Mouse (Mus musculus) thymus, adult 2 months (tissue): ENCODE results near the gene Zfp292.

Experiments
- CTCF ChIP-seq: fragments of 200-500 bp; IDR thresholded peaks from 2 replicates; pipeline ENCODE4 v1.5.1; 2012; ENCODE audit warnings: mild to moderate bottlenecking, control low read depth, low read length, moderate library complexity, borderline replicate concordance; ENCODE audit not compliant: control insufficient read depth, poor library complexity, insufficient read depth; ENCODE audit errors: extremely low read depth
- POLR2A ChIP-seq: fragments of 200-500 bp; IDR thresholded peaks from 2 replicates; pipeline ENCODE4 v1.6.1; 2012; ENCODE audit warnings: mild to moderate bottlenecking, low read length, control low read depth, moderate library complexity; ENCODE audit not compliant: control insufficient read depth, poor library complexity, insufficient read depth; ENCODE audit errors: extremely low read depth

GRCm38 (mm10) chr4:34889101-34889811 is 6.5 kb upstream of the Zfp292 start:
- no peak for TF ChIP-seq CTCF
- no peak for TF ChIP-seq POLR2A
